Mouse (Mus musculus): Measurements from ENCODE around the gene Hoxb1.

Gene Hoxb1

GRCm38 (mm10) chr11:96333241-96334001 is 32.1 kb upstream of the Hoxb1 start:
- no peak for DNase-seq (ENCODE audit: low read depth, low spot score)

GRCm38 (mm10) chr11:96334002-96334364 is 31.6 kb upstream of the Hoxb1 start:
- no peak for DNase-seq (ENCODE audit: low read depth, low spot score)

GRCm38 (mm10) chr11:96334998-96335397 is 30.6 kb upstream of the Hoxb1 start:
- no peak for DNase-seq (ENCODE audit: low read depth, low spot score)

- DNase-seq (ENCODE audit: low read depth, low spot score) = no peak
Measured at GRCm38 (mm10) chr11:96336597-96336996, 29.0 kb upstream of the Hoxb1 start.

GRCm38 (mm10) chr11:96337026-96337425 is 28.5 kb upstream of the Hoxb1 start:
- DNase-seq (ENCODE audit: low read depth, low spot score) = no peak

GRCm38 (mm10) chr11:96338957-96339855 is 26.3 kb upstream of the Hoxb1 start:
- no peak for DNase-seq (ENCODE audit: low read depth, low spot score)

GRCm38 (mm10) chr11:96340698-96341365 is 24.7 kb upstream of the Hoxb1 start:
- DNase-seq (ENCODE audit: low read depth, low spot score) = no peak

GRCm38 (mm10) chr11:96341701-96342575 is 23.6 kb upstream of the Hoxb1 start:
- DNase-seq (ENCODE audit: low read depth, low spot score) = no peak

GRCm38 (mm10) chr11:96342576-96342930 is 23.0 kb upstream of the Hoxb1 start:
- DNase-seq (ENCODE audit: low read depth, low spot score) = no peak

GRCm38 (mm10) chr11:96343206-96343745 is 22.3 kb upstream of the Hoxb1 start:
- DNase-seq (ENCODE audit: low read depth, low spot score) = no peak

- no peak for DNase-seq (ENCODE audit: low read depth, low spot score)
Measured at GRCm38 (mm10) chr11:96344061-96344877, 21.3 kb upstream of the Hoxb1 start.

- DNase-seq (ENCODE audit: low read depth, low spot score) = no peak
Measured at GRCm38 (mm10) chr11:96344878-96345159, 20.7 kb upstream of the Hoxb1 start.

GRCm38 (mm10) chr11:96345220-96345892 is 20.2 kb upstream of the Hoxb1 start:
- no peak for DNase-seq (ENCODE audit: low read depth, low spot score)

GRCm38 (mm10) chr11:96345893-96346806 is 19.4 kb upstream of the Hoxb1 start:
- DNase-seq (ENCODE audit: low read depth, low spot score) = no peak

- DNase-seq (ENCODE audit: low read depth, low spot score) = no peak
Measured at GRCm38 (mm10) chr11:96346916-96347520, 18.5 kb upstream of the Hoxb1 start.

- DNase-seq (ENCODE audit: low read depth, low spot score) = no peak
Measured at GRCm38 (mm10) chr11:96347717-96348116, 17.8 kb upstream of the Hoxb1 start.

- no peak for DNase-seq (ENCODE audit: low read depth, low spot score)
Measured at GRCm38 (mm10) chr11:96348141-96348928, 17.2 kb upstream of the Hoxb1 start.

GRCm38 (mm10) chr11:96348988-96349387 is 16.6 kb upstream of the Hoxb1 start:
- DNase-seq (ENCODE audit: low read depth, low spot score) = no peak

Measured in CD4-positive helper T cell, adult 2 months (primary cell).